14 mouse cellular contexts compared by ENCODE assay signal in the genomic region with DNA sequence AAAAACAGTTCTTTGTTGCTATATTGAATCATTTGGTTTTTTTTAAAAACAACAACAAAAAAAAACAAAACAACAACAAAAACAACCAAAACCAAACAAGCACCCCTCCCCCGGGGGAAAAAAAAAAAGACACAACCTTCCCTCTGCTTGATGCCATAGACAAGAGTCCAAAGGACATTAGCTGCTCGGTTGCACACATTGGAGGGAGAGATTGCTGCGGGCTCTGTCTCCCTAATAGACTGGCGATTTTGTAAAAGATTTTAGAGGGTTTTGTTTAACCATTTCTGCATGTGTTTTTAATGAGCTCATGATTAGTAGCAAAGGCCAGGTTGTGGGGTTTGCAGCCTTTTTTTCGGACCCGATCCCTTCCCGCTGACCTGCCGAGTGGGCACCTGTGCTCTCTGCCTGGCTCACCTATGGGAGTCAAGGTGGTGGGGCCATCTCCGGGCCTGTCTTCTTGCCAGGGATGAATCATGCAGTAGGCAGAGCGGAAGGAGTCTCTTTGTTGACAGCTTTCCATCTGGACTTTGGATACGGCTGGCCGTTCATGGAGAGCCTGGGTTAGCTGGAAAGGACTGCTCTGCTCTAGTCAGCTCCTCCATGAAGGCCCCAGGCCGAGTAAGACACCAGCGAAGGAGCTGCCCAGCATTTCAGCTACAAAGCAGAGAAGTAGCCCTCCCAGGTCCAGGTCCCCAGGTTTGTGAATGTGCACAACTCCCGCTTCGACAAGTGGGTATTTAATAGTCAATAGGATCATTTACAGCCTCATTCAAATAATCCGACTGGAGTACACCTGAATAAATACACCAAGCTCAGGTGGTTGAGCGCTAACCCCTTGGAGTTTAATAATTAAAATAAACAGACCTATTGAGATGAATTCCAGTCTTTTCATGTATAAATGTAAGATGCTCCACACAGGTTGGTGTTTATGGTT. TPM values are rescaled to one million over a fixed set of nuclear protein-coding genes. Genes with fewer than 3 reads are reported as not detected.
DNase-seq lines count a peak whose midpoint lies in the region; ATAC-seq and TF ChIP-seq lines count a peak whose summit lies in the region.
"Had no signal": no experiment of that assay in that cellular context is flagged by ENCODE, and none has a peak within 500 bp of the region (broad histone marks: within the 10 kb centered on the region; RNA-seq: fewer than 3 reads in every experiment).

No protein-coding gene starts in this region.

- no peaks in the 10 kb centered on the region for H3K27me3 ChIP-seq in forebrain, postnatal 0 days (ENCODE audit: insufficient read depth, low read length)
- H3K27me3 ChIP-seq: heart, embryonic 15.5 days; limb, embryonic 12.5 days had no signal

- DNase-seq in cerebellum, adult 9-10 months, result peak; percentile 99
- DNase-seq in forebrain, postnatal 0 days, result peak; percentile 54
- DNase-seq in kidney, postnatal 10 days, result peak; percentile 61
- DNase-seq in gastrocnemius, adult 8-10 months (ENCODE audit: low spot score in 2 of 2), result no peak
- DNase-seq in gastrocnemius, postnatal 25 days, result no peak
- no peak for DNase-seq in natural killer cell, adult 2 months (ENCODE audit: low spot score in 2 of 2)
- DNase-seq in urinary bladder, postnatal 25 days (ENCODE audit: low spot score), result no peak
- DNase-seq: adrenal gland, postnatal 25 days; right cerebral cortex, postnatal 14 days had no signal

- 20% methylated on average over 18 of the region's 18 CpGs for WGBS in forebrain, postnatal 0 days

- no peak for TF ChIP-seq CTCF in forebrain, postnatal 0 days (IDR thresholded peaks at IDR 0.05; ENCODE audit: low read depth)

- no peaks in the 10 kb centered on the region for H3K9me3 ChIP-seq in forebrain, postnatal 0 days (ENCODE audit: low read length)
- H3K9me3 ChIP-seq: G1E; heart, embryonic 15.5 days; limb, embryonic 12.5 days had no signal

- H3K27ac ChIP-seq in forebrain, postnatal 0 days (ENCODE audit: low read depth, low read length), result peak overlapping the region; percentile 80
- H3K27ac ChIP-seq: heart, embryonic 15.5 days; limb, embryonic 12.5 days had no signal

- peak; percentile 91 for ATAC-seq in cerebellum, adult (ENCODE audit: insufficient number of reproducible peaks, low FRiP score, low TSS enrichment)
- ATAC-seq in forebrain, postnatal 0 days, result no peak

- peak overlapping the region; percentile 45 for H3K4me2 ChIP-seq in forebrain, postnatal 0 days (ENCODE audit: low read depth)
- H3K4me2 ChIP-seq: heart, embryonic 15.5 days; limb, embryonic 12.5 days had no signal

- H3K36me3 ChIP-seq in forebrain, postnatal 0 days (ENCODE audit: insufficient read depth), result no peaks in the 10 kb centered on the region
- H3K36me3 ChIP-seq: G1E; heart, embryonic 15.5 days; limb, embryonic 12.5 days had no signal

- peak overlapping the region; percentile 40 for H3K9ac ChIP-seq in forebrain, postnatal 0 days
- H3K9ac ChIP-seq: heart, embryonic 15.5 days; limb, embryonic 12.5 days had no signal

- 0 out of 2 replicates have a peak overlapping the region, but pooled peaks have one; percentile 11 for H3K4me3 ChIP-seq in forebrain, postnatal 0 days (ENCODE audit: low read depth, low read length)
- H3K4me3 ChIP-seq: erythroblast, embryonic 14.5 days; heart, embryonic 15.5 days; limb, embryonic 12.5 days had no signal

- H3K4me1 ChIP-seq in forebrain, postnatal 0 days (ENCODE audit: insufficient read depth), result peaks cover 7% of the 10 kb centered on the region
- H3K4me1 ChIP-seq: heart, embryonic 15.5 days had no signal

RNA-seq across cellular contexts. Expression of a gene that starts 16.6 kb away (rescaled TPM):
- 301 and 445 TPM in 2 replicates for total RNA-seq in forebrain, postnatal 0 days (2014; rRNA removed)
- polyA plus RNA-seq in forebrain, postnatal 0 days (2015; fragmentation: Nextera tagmentation; extraction: Ambion mirVana), result 88.6 and 138 TPM in 2 replicates
- 100 to 1,000 TPM; 113 to 163 (median 126) TPM for total RNA-seq in gastrocnemius, adult 8-10 months (2022)
- 10 to 100 TPM; 75.6 to 95.6 TPM for total RNA-seq in gastrocnemius, postnatal 25 days (2021)

Comparison
In these comparisons a context has a peak if more than half of its experiments do, and no peak if none do; other contexts are left out.
1. DNase-seq: peak in cerebellum, adult 9-10 months (single experiment), forebrain, postnatal 0 days (single experiment) and kidney, postnatal 10 days (single experiment); none in gastrocnemius, adult 8-10 months (0 of 2), gastrocnemius, postnatal 25 days (single experiment), natural killer cell, adult 2 months (0 of 2) and urinary bladder, postnatal 25 days (single experiment).